Mouse (Mus musculus): ENCODE measurements at regions not wholly inside any gene's neighbourhood (a gene's known extent, or its start where the extent isn't known, plus 50 kb on each side); places are given as distances from the start of the nearest gene placed in this dataset.

GRCm38 (mm10) chr12:56472856-56473647, 63.7 kb downstream of the Nkx2-1 start:
- no peak for DNase-seq (ENCODE audit: low read depth, low spot score)

- no peak for DNase-seq (ENCODE audit: low read depth, low spot score)
These were observed 65.7 kb downstream of the Nkx2-1 start for GRCm38 (mm10) chr12:56470932-56471500.

- DNase-seq (ENCODE audit: low read depth, low spot score), result no peak
These were observed 77.1 kb downstream of the Nkx2-1 start for GRCm38 (mm10) chr12:56459508-56460119.

GRCm38 (mm10) chr12:56458665-56459507, 77.8 kb downstream of the Nkx2-1 start:
- DNase-seq (ENCODE audit: low read depth, low spot score), result no peak

GRCm38 (mm10) chr12:56457951-56458350, 78.8 kb downstream of the Nkx2-1 start:
- DNase-seq (ENCODE audit: low read depth, low spot score), result no peak

- DNase-seq (ENCODE audit: low read depth, low spot score), result no peak
These were observed 79.4 kb downstream of the Nkx2-1 start for GRCm38 (mm10) chr12:56457356-56457755.

GRCm38 (mm10) chr12:56450261-56450660, 86.4 kb downstream of the Nkx2-1 start:
- no peak for DNase-seq (ENCODE audit: low read depth, low spot score)

- no peak for DNase-seq (ENCODE audit: low read depth, low spot score)
These were observed 87.7 kb downstream of the Nkx2-1 start for GRCm38 (mm10) chr12:56448786-56449564.

- DNase-seq (ENCODE audit: low read depth, low spot score), result no peak
These were observed 95.4 kb downstream of the Nkx2-1 start for GRCm38 (mm10) chr12:56441166-56441817.

- no peak for DNase-seq (ENCODE audit: low read depth, low spot score)
These were observed 94.6 kb upstream of the Mbip start for GRCm38 (mm10) chr12:56440068-56440847.

GRCm38 (mm10) chr12:56438384-56438783, 92.7 kb upstream of the Mbip start:
- DNase-seq (ENCODE audit: low read depth, low spot score), result no peak

- DNase-seq (ENCODE audit: low read depth, low spot score), result no peak
These were observed 92.3 kb upstream of the Mbip start for GRCm38 (mm10) chr12:56437975-56438374.

- DNase-seq (ENCODE audit: low read depth, low spot score), result no peak
These were observed 81.1 kb upstream of the Mbip start for GRCm38 (mm10) chr12:56426681-56427246.

GRCm38 (mm10) chr12:56416106-56416505, 70.4 kb upstream of the Mbip start:
- DNase-seq (ENCODE audit: low read depth, low spot score), result no peak

- DNase-seq (ENCODE audit: low read depth, low spot score), result peak; percentile 4
These were observed 69.4 kb upstream of the Mbip start for GRCm38 (mm10) chr12:56414861-56415765.

GRCm38 (mm10) chr12:56405658-56406057, 60.0 kb upstream of the Mbip start:
- no peak for DNase-seq (ENCODE audit: low read depth, low spot score)

- DNase-seq (ENCODE audit: low read depth, low spot score), result peak; percentile 16
These were observed 59.1 kb upstream of the Mbip start for GRCm38 (mm10) chr12:56404833-56405232.

GRCm38 (mm10) chr12:56404262-56404661, 58.6 kb upstream of the Mbip start:
- DNase-seq (ENCODE audit: low read depth, low spot score), result no peak

All from telencephalon, adult 2 months (tissue).